Mouse (Mus musculus): Measurements from ENCODE around the gene Polg.

Polg gene

DNA sequence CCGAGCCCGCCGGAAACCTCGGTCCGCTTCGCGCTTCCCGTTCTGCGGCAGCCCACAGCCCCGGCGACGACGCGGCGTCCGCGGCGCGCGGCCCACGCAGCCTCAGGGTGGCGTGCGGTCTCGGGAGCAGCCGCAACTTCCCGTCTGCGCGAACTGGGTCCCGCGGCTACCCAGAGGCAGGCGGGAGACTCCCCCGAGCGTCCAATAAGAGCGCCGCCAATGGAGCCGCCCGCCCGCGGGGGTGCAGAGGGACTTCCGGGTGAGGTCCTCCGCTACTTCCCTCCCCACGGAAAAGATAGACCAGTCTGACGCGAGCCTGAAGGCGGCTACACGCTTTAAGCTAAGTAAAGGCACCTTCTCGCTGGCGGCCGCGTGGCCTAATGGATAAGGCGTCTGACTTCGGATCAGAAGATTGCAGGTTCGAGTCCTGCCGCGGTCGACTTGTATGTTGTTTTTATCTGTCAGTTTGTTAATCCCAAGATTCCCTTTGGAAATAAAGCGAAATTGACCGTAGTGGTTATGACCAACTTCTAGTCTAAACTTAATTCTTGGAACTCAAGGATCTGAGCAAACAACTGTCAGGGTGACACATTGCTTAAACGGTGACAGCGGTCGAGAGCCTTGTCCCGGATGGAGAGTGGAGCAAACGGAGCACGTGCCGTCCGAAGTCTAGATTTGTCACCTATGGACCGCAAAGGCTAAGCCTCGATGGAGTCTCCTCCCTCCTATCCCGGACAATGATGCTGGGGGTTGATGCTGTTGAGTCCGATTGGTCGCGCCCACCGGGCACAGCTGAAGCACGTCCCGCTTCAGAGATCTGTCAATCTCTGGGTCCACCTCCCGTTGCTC, at the start of gene Polg:
Gene Polg, minus strand, starts transcription at position 310 of the 849 bp plus-strand sequence.
- DNase-seq (ENCODE audit: low read depth, low spot score), result peak; percentile 99

DNA sequence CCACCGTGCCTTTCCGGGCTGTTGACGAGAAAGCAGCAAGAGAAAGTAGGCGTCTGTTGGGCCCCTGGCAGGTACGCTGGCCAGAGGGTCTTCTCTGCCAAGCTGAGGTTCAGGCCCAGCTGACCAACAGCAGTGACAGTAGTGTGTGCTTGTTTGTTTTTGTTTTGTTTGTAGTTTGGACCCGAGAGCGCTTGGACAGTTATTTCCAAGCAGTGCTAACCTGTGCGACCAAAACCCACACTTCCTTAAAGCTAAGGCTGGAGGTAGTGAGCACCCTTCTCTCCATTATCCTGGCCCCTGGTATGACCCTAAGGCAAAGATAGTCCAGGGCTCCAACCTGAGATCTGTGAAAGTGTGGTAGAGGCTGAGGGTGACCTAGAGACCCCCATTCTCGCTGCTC, 49.7 kb upstream of the Polg start:
- DNase-seq (ENCODE audit: low read depth, low spot score), result no peak

DNA sequence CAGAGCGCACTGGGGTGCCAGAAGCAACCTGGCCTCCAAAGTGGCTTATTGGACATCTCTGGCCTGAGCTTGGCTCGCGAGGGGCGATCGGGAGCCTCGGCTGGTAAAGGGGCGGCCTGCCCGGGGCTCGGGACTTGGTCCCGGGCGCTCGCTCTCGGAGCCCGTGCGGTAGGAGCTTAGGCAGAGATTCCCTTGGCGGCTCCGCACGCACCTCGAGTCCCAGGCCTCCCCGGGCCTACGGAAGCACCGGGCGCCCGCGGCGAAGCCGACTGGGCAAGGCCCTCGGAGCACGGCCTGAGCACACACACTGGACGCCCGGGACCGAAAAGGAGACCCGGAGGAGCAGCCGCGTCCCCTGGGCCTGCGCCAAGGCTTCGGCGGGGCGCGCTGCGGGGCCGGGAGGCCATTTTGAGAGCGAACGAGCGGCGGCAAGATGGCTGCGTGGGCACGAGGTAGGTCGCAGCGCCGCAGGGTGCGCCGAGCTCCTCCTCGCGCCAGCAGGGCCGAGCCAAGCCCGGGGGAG, 49.1 kb upstream of the Polg start:
- DNase-seq (ENCODE audit: low read depth, low spot score), result no peak

- no peak for DNase-seq (ENCODE audit: low read depth, low spot score)
Measured at GRCm38 (mm10) chr7:79514361-79514881, 48.3 kb upstream of the Polg start.

DNA sequence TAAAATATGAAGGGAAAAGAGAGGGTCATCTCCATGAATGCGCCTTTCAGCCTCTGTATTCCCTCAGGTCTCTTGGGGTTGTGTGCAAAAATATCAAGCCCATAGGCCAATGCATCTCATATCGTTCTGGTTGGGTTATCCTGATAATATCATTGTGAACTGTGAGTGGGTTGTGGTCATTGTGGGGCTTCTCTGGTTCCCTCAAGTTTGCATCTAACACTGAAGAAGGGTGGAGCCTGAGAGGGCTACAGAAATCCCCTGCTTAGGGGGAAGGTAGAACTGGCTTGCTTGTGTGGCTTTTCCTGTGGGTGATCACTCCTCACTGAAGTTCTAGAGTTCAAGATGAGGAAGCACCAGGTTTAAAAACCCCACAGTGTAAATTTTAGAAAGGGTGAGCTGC, 47.3 kb upstream of the Polg start:
- no peak for DNase-seq (ENCODE audit: low read depth, low spot score)

DNA sequence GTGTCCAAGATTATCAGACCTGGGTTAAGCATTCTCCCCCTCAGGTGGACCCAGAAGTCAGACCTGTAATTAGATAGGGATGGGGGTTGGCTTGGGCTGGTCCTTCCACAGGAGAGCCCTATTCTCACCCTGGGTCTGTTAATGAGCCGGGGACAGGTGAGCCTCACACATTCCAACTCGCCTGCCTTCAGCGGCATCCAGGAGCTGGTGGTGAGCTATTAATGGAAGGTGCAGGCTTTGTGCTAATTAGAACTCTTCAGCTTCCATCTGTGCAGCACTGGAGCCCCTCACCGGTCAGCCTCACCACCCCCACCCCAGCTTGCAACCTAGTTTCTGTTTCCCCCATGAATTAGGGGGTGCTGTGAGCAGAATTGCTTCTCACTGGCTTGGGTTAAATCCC, 46.3 kb upstream of the Polg start:
- no peak for DNase-seq (ENCODE audit: low read depth, low spot score)

DNA sequence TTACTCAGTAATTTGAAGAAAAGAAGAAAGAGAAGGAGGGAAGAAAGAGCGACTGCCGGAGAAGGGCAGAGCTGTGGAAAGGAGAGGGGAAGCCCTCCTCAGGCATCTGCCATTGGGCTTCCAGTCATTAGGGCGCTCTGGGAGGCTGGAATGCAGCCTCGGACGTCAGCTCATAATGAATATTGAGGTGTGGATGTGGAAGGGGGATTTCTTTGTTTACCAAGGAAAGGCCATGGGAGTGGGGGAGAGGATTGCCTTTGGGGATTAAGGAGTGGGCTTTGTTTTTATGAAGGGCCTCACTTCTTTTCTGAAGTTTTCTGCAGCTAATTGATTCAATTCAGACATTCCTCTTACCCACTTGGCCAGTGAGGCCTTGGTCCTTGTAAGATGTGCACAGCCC, 45.5 kb upstream of the Polg start:
- DNase-seq (ENCODE audit: low read depth, low spot score), result no peak

DNA sequence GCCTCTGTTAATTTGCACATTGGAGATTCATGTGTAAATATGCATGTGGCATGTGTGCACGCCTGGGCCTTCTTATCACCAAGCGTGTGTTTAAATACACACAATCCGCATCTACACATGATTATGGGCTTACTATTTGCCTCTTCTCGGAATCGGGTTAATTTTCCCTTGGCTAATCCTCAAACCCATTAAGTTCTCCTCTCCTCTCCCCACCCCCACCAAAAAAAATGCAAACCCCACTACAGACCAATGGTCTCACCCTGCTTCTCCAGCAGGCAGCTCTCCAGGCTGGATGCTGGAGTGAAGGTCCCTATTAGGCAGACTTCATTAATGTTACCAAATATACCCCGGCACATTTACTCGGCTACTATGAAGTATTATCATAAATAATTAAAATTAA, 45.0 kb upstream of the Polg start:
- DNase-seq (ENCODE audit: low read depth, low spot score), result no peak

DNA sequence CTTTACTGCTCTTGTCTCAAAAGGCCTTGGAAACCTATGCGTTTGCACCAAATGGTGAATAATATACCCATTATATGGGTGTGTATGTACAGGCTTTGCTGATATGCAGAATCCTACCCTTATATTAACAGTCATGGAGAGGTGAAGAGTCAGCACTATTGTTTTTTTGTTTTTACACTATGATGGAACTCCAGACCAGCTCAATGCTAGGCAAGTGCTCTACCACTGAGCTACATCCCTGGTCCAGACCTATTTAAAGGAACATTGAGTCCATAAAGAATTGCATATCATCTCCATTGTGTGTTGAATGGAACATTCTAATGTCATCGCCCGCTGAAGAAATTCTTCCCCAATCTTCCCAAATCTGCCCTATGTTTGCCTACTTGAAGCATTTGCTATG, 44.5 kb upstream of the Polg start:
- no peak for DNase-seq (ENCODE audit: low read depth, low spot score)

GRCm38 (mm10) chr7:79509710-79510109, 43.5 kb upstream of the Polg start:
- DNase-seq (ENCODE audit: low read depth, low spot score), result no peak

GRCm38 (mm10) chr7:79509235-79509607, 43.1 kb upstream of the Polg start:
- DNase-seq (ENCODE audit: low read depth, low spot score), result no peak

- no peak for DNase-seq (ENCODE audit: low read depth, low spot score)
Measured at GRCm38 (mm10) chr7:79508280-79509234, 42.4 kb upstream of the Polg start.

GRCm38 (mm10) chr7:79507756-79508155, 41.6 kb upstream of the Polg start:
- DNase-seq (ENCODE audit: low read depth, low spot score), result no peak

GRCm38 (mm10) chr7:79507101-79507705, 41.0 kb upstream of the Polg start:
- DNase-seq (ENCODE audit: low read depth, low spot score), result no peak

- DNase-seq (ENCODE audit: low read depth, low spot score), result no peak
Measured at GRCm38 (mm10) chr7:79506531-79507090, 40.4 kb upstream of the Polg start.

DNA sequence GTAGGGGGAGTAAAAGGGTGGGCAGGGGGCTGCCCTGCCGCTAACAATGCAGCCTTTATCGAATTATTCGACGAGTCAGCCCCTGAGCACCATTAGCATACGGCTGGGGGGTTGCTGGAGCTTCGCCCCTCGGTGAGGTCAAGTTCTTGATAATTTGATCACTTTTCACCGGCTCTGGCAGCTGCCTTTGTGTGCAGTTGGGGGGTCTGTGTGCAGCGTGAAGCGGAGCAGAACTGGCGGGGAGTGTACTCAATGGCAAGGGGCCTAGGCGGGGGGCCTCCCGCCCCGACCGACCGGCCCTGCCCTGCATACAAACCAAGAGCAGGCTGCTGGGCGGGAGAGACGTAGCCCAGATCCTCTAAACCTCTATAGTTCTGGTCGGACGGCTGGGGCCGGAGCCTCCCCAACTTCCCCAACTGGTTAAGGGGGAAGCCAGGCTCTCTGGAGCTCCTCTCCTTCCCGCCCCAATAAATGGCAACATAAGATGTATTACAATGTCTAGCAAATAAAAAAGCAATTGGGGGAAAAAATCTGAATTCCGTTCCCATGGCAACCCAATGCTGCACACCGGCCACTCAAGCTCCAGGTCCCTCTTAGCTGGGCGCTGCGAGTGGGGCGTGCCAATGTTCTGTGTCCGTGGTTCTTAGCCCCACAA, 39.8 kb upstream of the Polg start:
- DNase-seq (ENCODE audit: low read depth, low spot score), result no peak

- no peak for DNase-seq (ENCODE audit: low read depth, low spot score)
Measured at GRCm38 (mm10) chr7:79505376-79505775, 39.2 kb upstream of the Polg start.

- DNase-seq (ENCODE audit: low read depth, low spot score), result peak; percentile 84
Measured at GRCm38 (mm10) chr7:79504723-79505122, 38.6 kb upstream of the Polg start.

DNA sequence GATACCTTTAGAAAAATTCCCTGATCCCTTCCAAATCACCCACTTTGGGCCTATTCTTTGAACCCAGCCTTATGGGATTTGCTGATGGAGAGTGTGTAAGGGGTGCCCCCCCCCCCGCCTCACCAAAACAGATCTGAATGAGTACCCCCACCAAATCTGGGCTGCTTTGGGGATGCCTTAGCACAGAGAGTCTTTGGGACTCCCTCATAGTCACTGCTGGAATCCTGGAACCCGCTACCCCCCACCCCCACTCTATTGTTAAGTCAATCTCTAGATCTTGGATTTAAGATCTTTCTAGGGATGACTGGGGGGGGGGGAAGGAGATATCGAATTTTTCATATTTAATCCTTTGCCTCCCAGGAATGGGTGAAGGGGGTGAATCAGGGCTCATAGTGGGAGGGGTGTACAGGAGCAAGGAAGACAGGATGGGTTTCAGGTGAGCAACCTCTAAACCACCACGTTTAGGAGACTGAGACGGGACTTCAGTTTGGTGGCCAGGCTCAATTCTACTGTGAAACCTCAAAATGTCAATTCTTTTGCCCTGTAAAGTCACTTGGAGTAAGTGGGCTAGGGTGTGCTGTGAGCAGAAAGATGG, 37.6 kb upstream of the Polg start:
- DNase-seq (ENCODE audit: low read depth, low spot score), result no peak

- no peak for DNase-seq (ENCODE audit: low read depth, low spot score)
Measured at GRCm38 (mm10) chr7:79503103-79503455, 36.9 kb upstream of the Polg start.
